Mouse (Mus musculus): Measurements from ENCODE around the gene Tmem29.
A peak's percentile ranks its signal among the peaks of the same experiment; 100 is the strongest.
"Not testable (repeated sequence)": the region's sequence is repeated elsewhere in the genome, so short reads cannot be mapped to it uniquely, and the experiment has no call there.

Gene Tmem29

GRCm38 (mm10) chrX:150458766-150459350, at the start of gene Tmem29:
Gene Tmem29, minus strand, starts transcription at chrX:150459154.
- DNase-seq (ENCODE audit: extremely low spot score): peak; percentile 81

GRCm38 (mm10) chrX:150508696-150509095, 49.7 kb upstream of the Tmem29 start:
- DNase-seq (ENCODE audit: extremely low spot score): no peak

- not testable (repeated sequence) for DNase-seq (ENCODE audit: extremely low spot score)
Measured at GRCm38 (mm10) chrX:150487811-150488210, 28.9 kb upstream of the Tmem29 start.

- not testable (repeated sequence) for DNase-seq (ENCODE audit: extremely low spot score)
Measured at GRCm38 (mm10) chrX:150486314-150487030, 27.5 kb upstream of the Tmem29 start.

- peak; percentile 82 for DNase-seq (ENCODE audit: extremely low spot score)
Measured at GRCm38 (mm10) chrX:150477854-150478780, 19.2 kb upstream of the Tmem29 start.

GRCm38 (mm10) chrX:150471416-150471815, 12.5 kb upstream of the Tmem29 start:
- no peak for DNase-seq (ENCODE audit: extremely low spot score)

- no peak for DNase-seq (ENCODE audit: extremely low spot score)
Measured at GRCm38 (mm10) chrX:150468266-150468665, 9.3 kb upstream of the Tmem29 start.

GRCm38 (mm10) chrX:150466817-150467216, 7.9 kb upstream of the Tmem29 start:
- not testable (repeated sequence) for DNase-seq (ENCODE audit: extremely low spot score)

GRCm38 (mm10) chrX:150460143-150460542, 1.2 kb upstream of the Tmem29 start:
- DNase-seq (ENCODE audit: extremely low spot score): no peak

- no peak for DNase-seq (ENCODE audit: extremely low spot score)
Measured at GRCm38 (mm10) chrX:150459411-150459927, 515 bp upstream of the Tmem29 start.

GRCm38 (mm10) chrX:150458136-150458535, 818 bp downstream of the Tmem29 start:
- no peak for DNase-seq (ENCODE audit: extremely low spot score)

GRCm38 (mm10) chrX:150440505-150441338, 18.2 kb downstream of the Tmem29 start:
- peak; percentile 62 for DNase-seq (ENCODE audit: extremely low spot score)

GRCm38 (mm10) chrX:150436373-150436772, 22.6 kb downstream of the Tmem29 start:
- DNase-seq (ENCODE audit: extremely low spot score): no peak

- no peak for DNase-seq (ENCODE audit: extremely low spot score)
Measured at GRCm38 (mm10) chrX:150435367-150435766, 23.6 kb downstream of the Tmem29 start.

- no peak for DNase-seq (ENCODE audit: extremely low spot score)
Measured at GRCm38 (mm10) chrX:150413505-150413904, 45.4 kb downstream of the Tmem29 start.

All from embryo, embryonic 9.5 days (tissue).